Mouse (Mus musculus) embryonic stem cell, embryonic (primary cell): ENCODE results near the gene Rpl7a.

Source experiments
- CTCF ChIA-PET, 4 experiments: fragments of 300-600 bp in 2 of 4; fragments of 350-600 bp in 2 of 4; sonication (Branson Sonifier 250); formaldehyde crosslinking; loops; one replicate each; lab custom pipeline; 2022; ENCODE audit warnings: inconsistent platforms in 2 of 4; lab: Charles Lee
- POLR2A ChIA-PET, 4 experiments: fragments of 300-600 bp in 2 of 4; fragments of 350-600 bp in 2 of 4; sonication (Branson Sonifier 250); formaldehyde crosslinking; loops; one replicate each; lab custom pipeline; 2022; ENCODE audit warnings: antibody characterized with exemption in 4 of 4, inconsistent platforms in 1 of 4; lab: Charles Lee

Rpl7a gene

GRCm38 (mm10) chr2:26908710-26909386, 1.7 kb upstream of the Rpl7a start:
- CTCF ChIA-PET, result interaction anchor here in 2 of 4 experiments (1.3 to 1.6 kb wide), 2 partner anchors 8 to 16 kb away, joined by 3 to 6 read pairs; partner anchors contain the start of genes Surf1 (in 1 of the 2) and Surf2 (in 1 of the 2)

GRCm38 (mm10) chr2:26909387-26909784, 1.2 kb upstream of the Rpl7a start:
- ChIA-PET CTCF (interaction anchor here in 1 of 4 experiments (0.7 kb wide), 1 partner anchor 12 kb away, joined by 3 read pairs; no protein-coding TSS in a partner anchor), POLR2A (interaction anchor here in 3 of 4 experiments (0.6 to 13.2 kb wide), 19 partner anchors 9 to 790 kb away, joined by 3 to 251 read pairs (median 4); partner anchors contain the start of genes Agpat2 (in 1 of the 3), Surf1 (in 1 of the 3), Surf2 (in 1 of the 3) and Surf4 (in 1 of the 3))

More at GRCm38 (mm10) chr2:26908710-26909386, 1.7 kb upstream of the Rpl7a start:
- POLR2A ChIA-PET, result interaction anchor here in 3 of 4 experiments (0.6 to 13.2 kb wide), 15 partner anchors 8 to 1168 kb away, joined by 3 to 251 read pairs (median 5); partner anchors contain the start of genes Agpat2 (in 1 of the 3), Surf1 (in 1 of the 3), Surf2 (in 1 of the 3) and Surf4 (in 1 of the 3)

- POLR2A ChIA-PET, result interaction anchor here (0.6 to 13.2 kb wide), 67 partner anchors 8 to 1551 kb away, joined by 3 to 251 read pairs (median 6); partner anchors contain the start of genes Surf6 (in 4 of the 4), Agpat2 (in 3 of the 4), Fam69b (in 1 of the 4) and Qsox2 (in 1 of the 4)
- CTCF ChIA-PET, result interaction anchor here in 1 of 4 experiments (1.0 kb wide), 1 partner anchor 8 kb away, joined by 4 read pairs; the partner anchor contains the start of gene Surf6
Measured at GRCm38 (mm10) chr2:26910994-26911765, 616 bp downstream of the Rpl7a start.

- ChIA-PET POLR2A (interaction anchor here (0.6 to 5.0 kb wide), 82 partner anchors 8 to 1215 kb away, joined by 3 to 136 read pairs (median 6); partner anchors contain the start of genes Surf6 (in 4 of the 4), Agpat2 (in 2 of the 4), Fam69b (in 1 of the 4) and Qsox2 (in 1 of the 4)), CTCF (no interaction called here)
Measured at GRCm38 (mm10) chr2:26912253-26912770, 1.7 kb downstream of the Rpl7a start.

GRCm38 (mm10) chr2:26913416-26914147, 3.0 kb downstream of the Rpl7a start:
- CTCF ChIA-PET, result no interaction called here
- POLR2A ChIA-PET, result interaction anchor here (0.6 to 5.0 kb wide), 29 partner anchors 9 to 468 kb away, joined by 3 to 136 read pairs (median 7); partner anchors contain the start of genes Surf6 (in 4 of the 4) and Slc2a6 (in 1 of the 4)

- ChIA-PET CTCF (no interaction called here), POLR2A (interaction anchor here (0.6 to 5.0 kb wide), 18 partner anchors 8 to 469 kb away, joined by 3 to 136 read pairs (median 14); partner anchors contain the start of gene Surf6 (in 4 of the 4))
Measured at GRCm38 (mm10) chr2:26914148-26914941, 3.8 kb downstream of the Rpl7a start.

- POLR2A ChIA-PET, result interaction anchor here (0.5 to 13.6 kb wide), 33 partner anchors 9 to 1688 kb away, joined by 3 to 251 read pairs (median 5); partner anchors contain the start of genes Surf6 (in 3 of the 4), Med22 (in 1 of the 4), Rpl7a (in 1 of the 4) and Sec16a (in 1 of the 4)
- CTCF ChIA-PET, result interaction anchor here in 3 of 4 experiments (0.9 to 3.5 kb wide), 7 partner anchors 8 to 14 kb away, joined by 3 to 11 read pairs (median 5); partner anchors contain the start of gene Surf6 (in 2 of the 3)
Measured at GRCm38 (mm10) chr2:26915927-26916728, 5.6 kb downstream of the Rpl7a start, which contains the start of the genes Surf2 and Surf1. Gene Surf2 (plus strand): TSS chr2:26916367. Gene Surf1 (minus strand): TSS chr2:26916530.

GRCm38 (mm10) chr2:26916738-26917137, 6.2 kb downstream of the Rpl7a start:
- CTCF ChIA-PET, result interaction anchor here in 3 of 4 experiments (0.9 to 3.5 kb wide), 7 partner anchors 9 to 14 kb away, joined by 3 to 11 read pairs (median 5); partner anchors contain the start of gene Surf6 (in 2 of the 3)
- POLR2A ChIA-PET, result interaction anchor here (0.7 to 13.6 kb wide), 27 partner anchors 9 to 322 kb away, joined by 3 to 251 read pairs (median 5); partner anchors contain the start of genes Surf6 (in 2 of the 4), Med22 (in 1 of the 4) and Rpl7a (in 1 of the 4)

GRCm38 (mm10) chr2:26919684-26920083, 9.1 kb downstream of the Rpl7a start:
- ChIA-PET POLR2A (interaction anchor here (0.5 to 13.6 kb wide), 20 partner anchors 7 to 511 kb away, joined by 3 to 251 read pairs (median 4); partner anchors contain the start of genes Med22 (in 2 of the 4), Surf6 (in 2 of the 4), Agpat2 (in 1 of the 4) and Inpp5e (in 1 of the 4)), CTCF (interaction anchor here in 3 of 4 experiments (0.7 to 3.5 kb wide), 3 partner anchors 11 to 98 kb away, joined by 3 to 11 read pairs (median 3); no protein-coding TSS in a partner anchor)

GRCm38 (mm10) chr2:26920190-26920855, 9.8 kb downstream of the Rpl7a start:
- ChIA-PET POLR2A (interaction anchor here (1.0 to 13.6 kb wide), 18 partner anchors 7 to 511 kb away, joined by 3 to 251 read pairs (median 7); partner anchors contain the start of genes Surf6 (in 2 of the 4), Agpat2 (in 1 of the 4), Inpp5e (in 1 of the 4) and Med22 (in 1 of the 4)), CTCF (interaction anchor here in 1 of 4 experiments (0.7 kb wide), 1 partner anchor 97 kb away, joined by 3 read pairs; no protein-coding TSS in a partner anchor)

- POLR2A ChIA-PET, result interaction anchor here (0.8 to 13.6 kb wide), 11 partner anchors 8 to 96 kb away, joined by 3 to 251 read pairs (median 9); partner anchors contain the start of genes Surf6 (in 2 of the 4), Med22 (in 1 of the 4) and Rpl7a (in 1 of the 4)
- CTCF ChIA-PET, result interaction anchor here in 3 of 4 experiments (0.8 to 1.5 kb wide), 4 partner anchors 8 to 15 kb away, joined by 3 to 6 read pairs (median 3); no protein-coding TSS in a partner anchor
Measured at GRCm38 (mm10) chr2:26921784-26922183, 11.2 kb downstream of the Rpl7a start.

- ChIA-PET CTCF (no interaction called here), POLR2A (interaction anchor here in 3 of 4 experiments (0.7 to 13.6 kb wide), 12 partner anchors 9 to 111 kb away, joined by 3 to 251 read pairs (median 10); partner anchors contain the start of genes Surf1 (in 2 of the 3), Surf2 (in 2 of the 3), Surf6 (in 2 of the 3) and Med22 (in 1 of the 3))
Measured at GRCm38 (mm10) chr2:26927745-26928476, 17.3 kb downstream of the Rpl7a start.

GRCm38 (mm10) chr2:26930390-26930789, 19.8 kb downstream of the Rpl7a start:
- ChIA-PET CTCF (interaction anchor here (0.6 to 2.2 kb wide), 27 partner anchors 9 to 1408 kb away, joined by 3 to 15 read pairs (median 4); partner anchors contain the start of genes Surf1 (in 2 of the 4), Surf2 (in 1 of the 4) and Surf6 (in 1 of the 4)), POLR2A (interaction anchor here in 3 of 4 experiments (0.6 to 4.9 kb wide), 29 partner anchors 8 to 326 kb away, joined by 3 to 97 read pairs (median 6); partner anchors contain the start of genes Surf1 (in 3 of the 3), Surf2 (in 3 of the 3), Med22 (in 2 of the 3) and Rpl7a (in 2 of the 3))
